11 mouse cellular contexts compared by ENCODE assay signal in genomic region chr10:125969133-125969490, GRCm38 (mm10). TPM values are rescaled to one million over a fixed set of nuclear protein-coding genes. Genes with fewer than 3 reads are reported as not detected.
A peak's percentile ranks its signal among the peaks of the same experiment; 100 is the strongest.
DNase-seq lines count a peak whose midpoint lies in the region; ATAC-seq and TF ChIP-seq lines count a peak whose summit lies in the region.
"Had no signal": no experiment of that assay in that cellular context is flagged by ENCODE, and none has a peak within 500 bp of the region (broad histone marks: within the 10 kb centered on the region; RNA-seq: fewer than 3 reads in every experiment).

No protein-coding gene starts in this region.

- 21% methylated on average over 10 of the region's 10 CpGs for WGBS in neural tube, embryonic 11.5 days
- WGBS in limb, embryonic 10.5 days, result 18% methylated on average over 10 of the region's 10 CpGs
- 13% methylated on average over 10 of the region's 10 CpGs for WGBS in stomach, postnatal 0 days

- H3K27me3 ChIP-seq in neural tube, embryonic 11.5 days (ENCODE audit: control insufficient read depth, insufficient read depth, low read length), result no peaks in the 10 kb centered on the region
- no peaks in the 10 kb centered on the region for H3K27me3 ChIP-seq in limb, embryonic 10.5 days (ENCODE audit: low read depth, poor library complexity, severe bottlenecking)
- no peaks in the 10 kb centered on the region for H3K27me3 ChIP-seq in stomach, postnatal 0 days (ENCODE audit: control insufficient read depth, insufficient read depth, low read length)

- DNase-seq in neural tube, embryonic 11.5 days (ENCODE audit: low spot score), result no peak
- no peak for DNase-seq in neural tube, embryonic 10.5 days (ENCODE audit: extremely low spot score, low spot score)
- DNase-seq in forelimb bud, embryonic 11.5 days (ENCODE audit: low read depth, low spot score), result peak; percentile 84
- peak; percentile 59 for DNase-seq in limb, embryonic 10.5 days (ENCODE audit: low spot score)
- DNase-seq in stomach, postnatal 0 days (ENCODE audit: low spot score), result no peak
- no peak for DNase-seq in frontal cortex, adult 2 months (ENCODE audit: extremely low spot score in 1 of 2, low spot score in 1 of 2)
- DNase-seq in layer of hippocampus, postnatal 10 days (ENCODE audit: low spot score in 2 of 2), result no peak
- DNase-seq: thymus, adult 18-20 months had no signal

- ATAC-seq in neural tube, embryonic 11.5 days (ENCODE audit: insufficient read depth, low FRiP score, low TSS enrichment), result no peak
- no peak for ATAC-seq in stomach, postnatal 0 days (ENCODE audit: low FRiP score, low TSS enrichment)
- ATAC-seq in erythroid progenitor cell, adult 5-6 weeks (replicated peaks; ENCODE audit: low FRiP score, poor library complexity, severe bottlenecking), result no peak

- no peaks in the 10 kb centered on the region for H3K9me3 ChIP-seq in neural tube, embryonic 11.5 days (ENCODE audit: control insufficient read depth, low read length)
- no peaks in the 10 kb centered on the region for H3K9me3 ChIP-seq in limb, embryonic 10.5 days (replicated peaks)
- no peaks in the 10 kb centered on the region for H3K9me3 ChIP-seq in stomach, postnatal 0 days (ENCODE audit: control insufficient read depth, low read length)

- H3K9ac ChIP-seq in neural tube, embryonic 11.5 days (ENCODE audit: low read length), result peak overlapping the region; percentile 88
- H3K9ac ChIP-seq in stomach, postnatal 0 days (ENCODE audit: low read length), result peak overlapping the region; percentile 98

- TF ChIP-seq CTCF in stomach, postnatal 0 days (IDR thresholded peaks at IDR 0.05; ENCODE audit: low read depth), result no peak

- no peak for TF ChIP-seq EP300 in stomach, postnatal 0 days (optimal IDR thresholded peaks at IDR 0.05)

- H3K36me3 ChIP-seq in neural tube, embryonic 11.5 days (ENCODE audit: control insufficient read depth, insufficient read depth, low read length), result no peaks in the 10 kb centered on the region
- H3K36me3 ChIP-seq in limb, embryonic 10.5 days, result peaks cover 12% of the 10 kb centered on the region
- H3K36me3 ChIP-seq in stomach, postnatal 0 days (ENCODE audit: control insufficient read depth, insufficient read depth, low read length), result no peaks in the 10 kb centered on the region

- H3K4me3 ChIP-seq in neural tube, embryonic 11.5 days (ENCODE audit: low read depth, low read length), result peak overlapping the region; percentile 73
- H3K4me3 ChIP-seq in limb, embryonic 10.5 days, result peak overlapping the region; percentile 97
- peak overlapping the region; percentile 95 for H3K4me3 ChIP-seq in stomach, postnatal 0 days (ENCODE audit: low read depth, low read length)
- H3K4me3 ChIP-seq: erythroblast, embryonic 14.5 days; megakaryocyte, embryonic 14.5 days had no signal

- peak overlapping the region; percentile 58; the same call in 1 of the 2 replicates for H3K27ac ChIP-seq in neural tube, embryonic 11.5 days (ENCODE audit: low read depth, low read length)
- peak overlapping the region; percentile 100 for H3K27ac ChIP-seq in limb, embryonic 10.5 days
- H3K27ac ChIP-seq in stomach, postnatal 0 days (replicated peaks), result peak overlapping the region; percentile 97

- H3K4me1 ChIP-seq in neural tube, embryonic 11.5 days (ENCODE audit: control insufficient read depth, insufficient read depth, low read length), result peaks cover 9% of the 10 kb centered on the region; the same call in 1 of the 2 replicates
- H3K4me1 ChIP-seq in limb, embryonic 10.5 days, result peaks cover 58% of the 10 kb centered on the region
- no peaks in the 10 kb centered on the region for H3K4me1 ChIP-seq in stomach, postnatal 0 days (replicated peaks; ENCODE audit: control insufficient read depth, insufficient read depth)

- H3K4me2 ChIP-seq in neural tube, embryonic 11.5 days (ENCODE audit: low read depth), result peak overlapping the region; percentile 77
- H3K4me2 ChIP-seq in stomach, postnatal 0 days (replicated peaks; ENCODE audit: low read depth), result peak overlapping the region; percentile 77

RNA-seq across cellular contexts. Expression of gene Lrig3, which starts 3.1 kb away (rescaled TPM):
- 23.2 and 23.3 TPM in 2 replicates for polyA plus RNA-seq in neural tube, embryonic 11.5 days (2014; fragmentation: Nextera tagmentation; extraction: Ambion mirVana)
- 31.6 and 49.9 TPM in 2 replicates for polyA plus RNA-seq in limb, embryonic 10.5 days (2016; fragmentation: Nextera tagmentation; extraction: Ambion mirVana)
- 11.3 and 11.6 TPM in 2 replicates for polyA plus RNA-seq in stomach, postnatal 0 days (2015; fragmentation: Nextera tagmentation; extraction: Ambion mirVana)
- 2.1 and 2.7 TPM in 2 replicates for polyA plus RNA-seq in frontal cortex, adult 2 months (2012; rRNA removed)
- not detected in 2 replicates for total RNA-seq in erythroid progenitor cell, adult 5-6 weeks (2015; ENCODE audit: low replicate concordance)
- total RNA-seq in erythroid progenitor cell, adult 5-6 weeks (2017; ENCODE audit: low replicate concordance), result 0.39 TPM in 1 of 2 replicates, not detected in the other
- total RNA-seq in layer of hippocampus, postnatal 10 days (2021), result 1 to 10 TPM; 3.0 to 4.0 TPM
- polyA plus RNA-seq: erythroblast, embryonic 14.5 days had no signal

Comparison
In these comparisons a context has a peak if more than half of its experiments do, and no peak if none do; other contexts are left out.
1. DNase-seq: peak in forelimb bud, embryonic 11.5 days (single experiment) and limb, embryonic 10.5 days (single experiment); none in neural tube, embryonic 11.5 days (single experiment), neural tube, embryonic 10.5 days (single experiment), stomach, postnatal 0 days (single experiment), frontal cortex, adult 2 months (0 of 2) and layer of hippocampus, postnatal 10 days (0 of 2).
2. Peak in every context shown above with its lines, with median percentiles within 50 percentile points of each other: H3K27ac ChIP-seq and H3K4me3 ChIP-seq.